Mouse (Mus musculus) Patski (cell line): Measurements from ENCODE around the gene Prelp. TPM values are rescaled to one million over a fixed set of nuclear protein-coding genes. Genes with fewer than 3 reads are reported as not detected.

Source experiments
- ATAC-seq: fragments of 100-300 bp; one replicate; pipeline ENCODE4 v1.8.0; 2021
- CTCF ChIA-PET: fragments of 350-600 bp; sonication (Branson Sonifier 250); formaldehyde crosslinking; loops from one replicate; lab custom pipeline; 2022; ENCODE audit warnings: inconsistent platforms; lab: Charles Lee
- POLR2A ChIA-PET: fragments of 350-600 bp; sonication (Branson Sonifier 250); formaldehyde crosslinking; loops from one replicate; lab custom pipeline; 2022; ENCODE audit warnings: antibody characterized with exemption, inconsistent platforms; lab: Charles Lee
- DNase-seq: peaks from one replicate; pipeline ENCODE4 v3.0.0-alpha.2; 2011; ENCODE audit warnings: low read depth, low spot score
- H3K27me3 ChIP-seq: fragments of 371-371 bp; one replicate; pipeline ENCODE4 v1.5.1; 2021
- CTCF ChIP-seq: fragments of 100-300 bp; IDR thresholded peaks from one replicate; pipeline ENCODE4 v1.5.1; 2021
- in situ Hi-C: fragments of 300-500 bp; cut with MboI; formaldehyde crosslinking; loops from 3 replicates; pipeline ENCODE4 v1.11.1; 2018; ENCODE audit warnings: low pct_unique_long_range_greater_than_20kb, mixed read lengths
- polyA plus RNA-seq: library from polyadenylated mRNA; unstranded; gene quantifications from one replicate; pipeline ENCODE4 v1.2.3, GENCODE M21; 2021

Prelp gene
- polyA plus RNA-seq, 1 experiment from 2014 or later, result 0.05 TPM

DNA sequence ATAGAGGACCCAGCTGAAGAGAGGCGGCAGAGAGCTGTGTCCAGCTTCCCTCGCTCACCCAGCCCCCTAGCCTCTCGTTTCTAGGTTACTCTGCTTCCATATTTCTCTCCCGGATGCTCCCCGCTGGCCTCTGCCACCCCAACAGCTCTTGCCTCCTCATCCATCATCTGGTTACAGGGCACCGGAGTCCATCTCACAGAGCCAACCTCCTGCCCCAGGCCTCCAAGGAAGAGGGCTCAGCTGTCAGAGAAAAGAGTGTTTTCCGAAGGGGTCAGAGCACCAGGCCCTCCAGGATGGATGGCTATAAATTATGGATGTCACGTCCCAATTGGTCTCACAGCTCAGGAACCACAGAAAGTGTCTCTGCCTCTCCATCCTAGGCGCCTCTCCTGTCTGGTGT lies 36.5 kb downstream of the Prelp start:
- in situ Hi-C loops, result no loop called here
- ATAC-seq (no peak), DNase-seq (no peak)
- TF ChIP-seq CTCF, result no peak
- ChIA-PET POLR2A (no interaction called here), CTCF (interaction anchor here (1.8 kb wide), 1 partner anchor 9 kb away, joined by 6 read pairs; no protein-coding TSS in a partner anchor)
- H3K27me3 ChIP-seq, result no peaks in the 10 kb centered on the region

DNA sequence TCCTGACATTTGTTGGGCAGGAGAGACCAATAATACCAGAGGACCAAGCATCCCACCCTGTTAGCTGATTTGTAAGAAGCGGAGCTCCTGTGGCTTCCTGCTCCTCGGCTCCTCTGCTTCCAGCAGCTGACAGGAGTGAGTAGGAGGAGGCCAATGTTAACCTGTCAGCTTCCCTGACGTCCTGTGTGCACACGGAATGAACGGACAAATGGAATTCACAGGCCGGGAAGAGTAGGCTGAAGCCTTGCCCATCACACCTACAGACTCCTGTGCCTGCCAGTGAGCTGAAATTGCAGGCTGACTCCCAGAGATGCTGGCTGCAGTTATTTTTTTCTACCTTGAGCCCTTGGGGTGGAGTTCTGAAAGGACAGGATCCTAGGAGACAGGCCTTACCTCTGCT lies 37.1 kb downstream of the Prelp start:
- ChIA-PET POLR2A (no interaction called here), CTCF (interaction anchor here (1.8 kb wide), 1 partner anchor 10 kb away, joined by 6 read pairs; no protein-coding TSS in a partner anchor)
- TF ChIP-seq CTCF, result no peak
- no peaks in the 10 kb centered on the region for H3K27me3 ChIP-seq
- no peak for ATAC-seq
- in situ Hi-C loops, result no loop called here
- no peak for DNase-seq

DNA sequence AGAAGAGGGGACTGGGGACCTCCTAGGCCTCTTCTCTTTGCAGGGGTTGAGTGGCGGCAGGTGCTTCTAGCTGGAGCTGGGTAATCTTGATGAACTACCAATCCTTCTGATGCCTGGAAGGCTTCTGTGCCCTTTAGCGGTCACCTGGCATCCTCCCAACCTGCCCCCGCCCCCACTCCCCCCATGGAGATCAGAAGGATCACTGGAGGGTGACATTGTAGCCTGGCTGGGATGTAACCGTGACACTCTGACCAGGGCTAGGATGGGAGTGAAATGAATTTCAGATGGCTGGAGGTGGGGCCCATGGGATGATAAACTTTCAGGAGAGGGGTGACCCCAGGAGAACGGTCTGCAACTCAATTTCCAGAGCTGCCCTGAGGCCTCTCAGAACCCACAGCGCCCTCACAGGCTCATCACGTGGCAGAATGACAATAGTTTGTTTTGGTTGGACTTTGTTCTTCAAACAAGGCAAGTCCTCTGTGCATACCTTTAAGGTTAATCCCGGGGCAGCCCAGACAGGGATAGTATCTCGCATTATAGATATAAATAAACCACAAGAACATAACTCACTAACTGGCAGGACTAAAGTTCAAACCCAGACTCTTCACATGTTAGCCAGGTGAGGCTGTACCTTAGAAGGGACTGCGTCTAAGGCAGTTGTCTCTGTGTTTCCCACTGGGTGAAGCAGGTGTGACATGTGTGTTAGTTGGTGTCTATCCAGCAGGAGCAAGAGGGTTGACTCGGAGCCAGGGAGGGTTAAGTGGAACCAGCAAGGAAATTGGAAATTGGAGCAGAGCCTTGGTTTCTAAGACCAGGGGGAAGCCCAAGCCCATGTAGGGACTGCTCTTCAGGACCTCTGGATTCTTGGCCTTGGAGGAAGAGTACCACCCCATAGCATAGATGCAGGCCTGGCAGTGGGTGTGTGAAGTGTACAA lies 38.7 kb downstream of the Prelp start:
- no peaks in the 10 kb centered on the region for H3K27me3 ChIP-seq
- ChIA-PET POLR2A (no interaction called here), CTCF (no interaction called here)
- TF ChIP-seq CTCF, result no peak
- ATAC-seq, result no peak
- DNase-seq, result no peak
- in situ Hi-C loops, result no loop called here

DNA sequence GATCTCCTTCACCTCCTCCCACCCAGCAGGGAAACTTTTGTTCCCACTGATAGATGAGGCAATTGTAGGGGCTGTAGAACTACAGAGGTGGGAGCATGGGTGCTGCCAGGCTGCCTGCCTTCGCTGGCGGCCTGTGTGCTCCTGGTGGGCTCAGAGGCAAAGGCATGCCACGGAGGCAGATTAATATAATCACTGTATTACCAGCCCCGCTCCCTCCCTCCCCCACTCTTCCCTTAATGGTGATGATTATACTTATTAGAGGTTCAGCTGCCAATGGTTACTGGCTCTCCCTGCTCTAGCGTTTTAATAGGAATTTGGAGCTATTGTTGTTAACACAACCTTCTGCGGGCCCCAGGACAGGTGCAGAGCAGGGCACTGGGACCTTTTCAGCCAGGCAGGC lies 39.4 kb downstream of the Prelp start:
- DNase-seq (no peak), ATAC-seq (no peak)
- ChIA-PET POLR2A (no interaction called here), CTCF (no interaction called here)
- in situ Hi-C loops, result no loop called here
- no peak for TF ChIP-seq CTCF
- H3K27me3 ChIP-seq, result no peaks in the 10 kb centered on the region

DNA sequence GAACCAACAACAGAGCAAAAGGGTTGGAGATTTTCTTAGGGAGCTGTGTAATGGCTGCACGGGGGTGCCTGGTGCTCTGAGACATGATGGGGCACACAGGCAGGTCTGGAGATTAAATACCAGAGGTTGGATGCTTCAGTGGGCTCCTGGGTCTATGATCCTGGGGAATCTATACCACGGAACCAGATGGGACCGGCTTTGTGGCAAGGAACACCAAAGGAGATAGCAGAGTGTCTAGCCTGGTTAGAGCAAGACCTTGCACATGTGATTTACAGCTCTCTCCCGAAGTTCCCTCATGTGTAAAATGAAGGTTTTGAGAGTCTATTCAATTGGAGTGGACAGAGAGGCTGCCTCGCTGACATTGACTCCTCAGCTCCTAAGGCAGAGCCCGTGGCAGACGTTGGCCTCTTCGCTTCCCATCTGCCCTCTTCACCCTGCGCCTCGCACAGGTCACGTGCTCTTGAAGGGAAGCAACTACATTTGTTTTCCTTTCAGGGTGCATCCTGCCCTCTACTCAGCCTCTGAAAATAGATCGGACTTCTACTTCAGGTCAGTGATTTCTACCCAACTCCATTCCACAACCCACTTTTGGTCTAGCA lies 42.3 kb downstream of the Prelp start:
- ChIA-PET POLR2A (interaction anchor here (0.6 kb wide), 1 partner anchor 14 kb away, joined by 3 read pairs; no protein-coding TSS in a partner anchor), CTCF (no interaction called here)
- in situ Hi-C loops, result no loop called here
- no peaks in the 10 kb centered on the region for H3K27me3 ChIP-seq
- DNase-seq, result no peak
- no peak for ATAC-seq
- TF ChIP-seq CTCF, result no peak

DNA sequence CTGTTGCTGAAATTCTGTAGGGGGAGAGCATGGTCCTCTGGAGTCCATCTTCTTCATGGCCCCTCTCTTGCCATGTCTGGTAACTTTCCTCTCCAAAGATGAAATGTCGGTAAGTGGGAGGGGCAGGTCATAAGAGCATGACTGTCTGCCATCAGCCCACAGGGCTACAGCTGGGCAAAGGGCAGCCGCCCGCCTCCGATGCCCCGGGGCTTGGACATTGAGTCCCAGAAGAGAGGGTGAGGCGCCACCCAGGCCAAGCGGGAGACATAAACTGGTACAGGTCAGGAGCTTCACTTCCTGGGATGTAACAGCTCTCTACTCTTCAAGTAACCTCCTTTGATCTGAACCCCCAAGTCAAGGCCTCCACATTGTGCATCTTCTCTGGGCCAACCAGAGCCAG lies 44.3 kb downstream of the Prelp start:
- CTCF ChIA-PET, result no interaction called here

DNA sequence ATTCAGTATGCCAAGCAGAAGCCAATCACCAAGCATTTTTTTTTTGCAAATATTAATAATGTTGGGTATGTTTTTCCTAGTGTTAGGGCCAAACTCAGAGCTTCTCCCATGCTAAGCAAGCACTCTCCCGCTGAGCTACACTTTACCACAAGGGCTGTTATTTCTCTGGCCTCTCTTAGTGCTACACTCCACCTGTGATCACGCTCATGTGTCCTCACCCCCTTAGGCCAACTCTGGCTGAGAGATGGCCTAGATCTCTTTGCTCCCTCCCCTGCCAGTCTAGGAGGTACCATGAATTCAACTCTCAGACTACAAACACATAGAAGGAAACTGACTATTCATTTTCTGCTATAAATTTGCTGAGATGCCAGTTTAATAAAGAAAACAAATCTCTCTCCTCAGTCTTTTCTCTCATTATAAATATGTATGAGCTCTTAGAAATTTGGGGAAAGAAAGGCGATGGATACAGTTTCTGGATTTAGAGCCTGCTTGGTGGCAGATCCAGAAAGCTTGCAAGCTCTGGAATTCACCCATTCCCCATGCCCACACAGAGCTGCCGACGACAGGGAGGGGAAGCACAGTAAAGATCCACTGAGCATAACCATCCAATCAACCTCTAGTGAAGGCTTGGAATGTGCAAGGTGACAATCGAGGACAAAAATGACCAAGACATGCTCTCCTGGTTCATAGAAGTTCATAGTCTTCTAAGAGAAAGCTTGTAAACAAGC lies 48.0 kb downstream of the Prelp start:
- H3K27me3 ChIP-seq, result no peaks in the 10 kb centered on the region
- CTCF ChIA-PET, result no interaction called here
- POLR2A ChIA-PET, result no interaction called here
- ATAC-seq (no peak), DNase-seq (no peak)
- TF ChIP-seq CTCF, result no peak
- in situ Hi-C loops, result no loop called here

More for the DNA sequence above, 44.3 kb downstream of the Prelp start:
- TF ChIP-seq CTCF, result no peak
- POLR2A ChIA-PET, result no interaction called here
- DNase-seq (no peak), ATAC-seq (no peak)
- H3K27me3 ChIP-seq, result no peaks in the 10 kb centered on the region
- in situ Hi-C loops, result no loop called here

DNA sequence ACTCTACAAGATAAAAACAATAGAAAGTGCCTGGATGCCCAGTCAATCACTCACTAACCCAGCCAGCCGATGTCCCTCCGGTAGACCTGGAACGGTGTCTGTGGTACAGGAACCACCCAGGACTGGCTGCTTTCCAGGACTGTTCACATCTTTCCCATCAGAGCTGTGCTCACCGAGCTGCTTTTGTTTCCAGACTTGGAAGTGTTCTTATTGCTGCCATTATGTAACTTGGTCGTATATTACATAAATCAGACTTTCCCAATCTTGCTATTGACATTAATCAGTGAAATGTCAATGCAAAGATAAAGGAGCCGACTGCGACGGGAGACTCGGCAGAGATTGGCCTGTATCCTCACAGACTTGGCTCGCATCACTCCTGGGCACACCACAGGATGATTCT lies 50.0 kb downstream of the Prelp start:
- in situ Hi-C loops, result no loop called here
- TF ChIP-seq CTCF, result no peak
- H3K27me3 ChIP-seq, result no peaks in the 10 kb centered on the region
- POLR2A ChIA-PET, result no interaction called here
- CTCF ChIA-PET, result no interaction called here
- no peak for DNase-seq
- no peak for ATAC-seq

DNA sequence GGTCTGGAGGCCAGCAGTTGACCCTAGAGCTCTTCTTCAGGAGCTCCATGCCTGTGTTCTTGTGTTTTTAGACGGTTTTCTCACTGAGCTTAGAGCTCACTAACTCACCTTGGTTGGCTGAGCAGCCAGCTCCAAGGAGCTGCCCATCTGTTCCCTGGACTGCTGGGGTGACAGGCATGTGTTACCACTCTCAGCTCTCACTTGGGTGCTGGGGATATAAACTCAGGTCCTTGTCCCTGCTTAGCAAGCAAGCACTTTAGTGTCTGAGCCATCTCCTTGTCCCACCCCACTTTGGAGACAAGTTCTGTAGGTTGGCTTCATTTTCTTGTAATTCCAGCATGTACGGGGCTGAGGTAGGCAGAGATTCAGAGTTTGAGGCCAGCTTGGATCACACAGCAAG lies 52.0 kb downstream of the Prelp start:
- no peak for TF ChIP-seq CTCF
- ATAC-seq (no peak), DNase-seq (no peak)
- no peaks in the 10 kb centered on the region for H3K27me3 ChIP-seq
- ChIA-PET CTCF (interaction anchor here (0.8 to 0.9 kb wide), 2 partner anchors 9 to 24 kb away, joined by 3 read pairs; no protein-coding TSS in a partner anchor), POLR2A (no interaction called here)
- in situ Hi-C loops, result no loop called here

DNA sequence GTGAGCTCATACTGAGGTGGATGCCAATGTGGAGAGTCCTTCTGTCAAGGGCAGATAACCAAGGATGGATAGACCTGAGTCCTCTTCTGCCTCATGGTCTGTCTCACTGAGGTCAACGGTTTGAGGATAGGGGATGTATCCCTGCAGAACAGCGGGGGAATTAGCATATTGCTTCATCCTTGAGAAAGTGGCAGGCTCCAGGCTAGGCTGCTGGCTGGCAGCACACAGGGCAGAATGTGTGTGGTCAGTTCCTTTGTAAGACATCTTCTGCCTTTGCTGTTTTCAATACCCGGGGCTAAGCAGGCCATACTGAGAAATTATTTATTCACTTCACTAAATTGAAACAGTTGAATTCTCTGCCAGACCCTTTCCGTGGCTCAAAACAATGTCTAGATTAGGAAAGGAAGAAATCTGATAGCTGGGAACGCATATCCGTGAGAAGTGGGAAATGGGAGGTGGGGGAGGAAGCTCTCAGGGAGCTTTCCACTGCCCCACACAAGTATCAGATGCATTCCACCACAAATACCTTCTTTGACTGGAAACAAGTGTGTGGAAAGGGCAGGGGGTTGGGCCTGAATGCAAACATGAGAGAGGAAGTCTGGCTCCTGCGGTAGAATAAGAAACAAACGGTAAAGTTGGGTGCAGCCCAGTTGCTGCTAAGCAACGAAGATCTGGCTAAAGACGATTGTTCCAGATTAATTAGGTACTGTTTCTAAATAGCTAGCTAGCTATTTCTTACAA lies 57.8 kb downstream of the Prelp start:
- in situ Hi-C loops, result no loop called here
- no peak for ATAC-seq

More for the DNA sequence above, 57.8 kb downstream of the Prelp start:
- POLR2A ChIA-PET, result no interaction called here
- CTCF ChIA-PET, result interaction anchor here (1.0 kb wide), 1 partner anchor 10 kb away, joined by 3 read pairs; no protein-coding TSS in a partner anchor
- TF ChIP-seq CTCF, result no peak
- no peak for DNase-seq
- H3K27me3 ChIP-seq, result no peaks in the 10 kb centered on the region
